Mouse (Mus musculus) forebrain, embryonic 13.5 days (tissue): Measurements from ENCODE around the gene Arv1. TPM values are rescaled to one million over a fixed set of nuclear protein-coding genes. Genes with fewer than 3 reads are reported as not detected.

Experiments used
- ATAC-seq: fragments of 200-750 bp; cut with Nextera tagmentation; 2 replicates; pipeline ENCODE4 v1.8.0; 2017
- H3K27ac ChIP-seq: fragments of 300-500 bp; sonication (generic); 2 replicates; pipeline ENCODE4 v1.5.1; 2015; ENCODE audit warnings: inconsistent platforms, mild to moderate bottlenecking, moderate library complexity
- H3K27me3 ChIP-seq: fragments of 300-500 bp; sonication (generic); 2 replicates; pipeline ENCODE4 v1.6.1; 2015; ENCODE audit warnings: mild to moderate bottlenecking, inconsistent platforms
- H3K36me3 ChIP-seq: fragments of 300-500 bp; sonication (generic); 2 replicates; pipeline ENCODE4 v1.6.1; 2015; ENCODE audit warnings: mild to moderate bottlenecking, inconsistent platforms; ENCODE audit not compliant: poor library complexity, severe bottlenecking
- H3K4me1 ChIP-seq: fragments of 300-500 bp; sonication (generic); 2 replicates; pipeline ENCODE4 v1.6.1; 2015; ENCODE audit warnings: inconsistent platforms
- H3K4me2 ChIP-seq: fragments of 300-500 bp; sonication (generic); 2 replicates; pipeline ENCODE4 v1.6.1; 2015; ENCODE audit warnings: inconsistent platforms, mild to moderate bottlenecking, moderate library complexity
- H3K4me3 ChIP-seq: fragments of 300-500 bp; sonication (generic); 2 replicates; pipeline ENCODE4 v1.5.1; 2015; ENCODE audit warnings: mild to moderate bottlenecking, inconsistent platforms
- H3K9ac ChIP-seq: fragments of 300-500 bp; sonication (generic); 2 replicates; pipeline ENCODE4 v1.6.1; 2015; ENCODE audit warnings: mild to moderate bottlenecking, inconsistent platforms
- H3K9me3 ChIP-seq: fragments of 300-500 bp; sonication (generic); replicated peaks from 2 replicates; pipeline ENCODE4 v1.6.1; 2016; ENCODE audit warnings: inconsistent platforms
- WGBS: fragments of 180-500 bp; shearing (Covaris S2); methylation state at CpG from one replicate; pipeline ENCODE4 v1.1.7; 2015; 5-methylcytosine and 5-hydroxymethylcytosine counted together
- polyA plus RNA-seq: library from polyadenylated mRNA; unstranded; fragments of >200 nt; fragmentation: Nextera tagmentation; extraction: Ambion mirVana; gene quantifications from 2 replicates; pipeline ENCODE4 v1.2.1, GENCODE M21; 2015

Arv1 gene
- polyA plus RNA-seq, 1 experiment from 2014 or later, result 29.9 TPM

DNA sequence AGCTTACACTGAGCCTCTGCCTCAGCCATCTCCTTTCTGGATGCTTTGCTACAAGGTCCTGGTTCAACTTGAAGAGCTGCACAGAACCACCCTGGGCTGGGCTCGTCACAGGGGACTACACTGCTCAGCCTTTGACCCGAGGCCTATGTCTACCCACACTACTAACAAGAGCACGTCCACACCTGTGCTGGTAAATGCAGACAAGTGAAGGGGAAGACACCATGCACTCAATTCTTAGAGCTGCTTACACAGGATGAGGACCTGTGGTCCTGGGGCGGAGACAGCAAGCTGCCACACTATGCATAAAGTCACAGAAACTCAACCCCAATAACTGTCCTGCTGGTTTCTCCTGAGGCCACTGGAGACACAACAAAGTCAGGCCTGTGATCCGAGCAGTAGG is 21.7 kb upstream of the Arv1 start:
- H3K4me3 ChIP-seq, result no peak overlapping the region
- WGBS, result 93% methylated on average over 5 of the region's 5 CpGs
- no peak for ATAC-seq
- no peaks in the 10 kb centered on the region for H3K27me3 ChIP-seq
- H3K4me1 ChIP-seq, result no peaks in the 10 kb centered on the region
- peaks cover 76% of the 10 kb centered on the region for H3K36me3 ChIP-seq
- H3K4me2 ChIP-seq, result no peak overlapping the region
- no peaks in the 10 kb centered on the region for H3K9me3 ChIP-seq
- H3K27ac ChIP-seq, result no peak overlapping the region
- no peak overlapping the region for H3K9ac ChIP-seq

DNA sequence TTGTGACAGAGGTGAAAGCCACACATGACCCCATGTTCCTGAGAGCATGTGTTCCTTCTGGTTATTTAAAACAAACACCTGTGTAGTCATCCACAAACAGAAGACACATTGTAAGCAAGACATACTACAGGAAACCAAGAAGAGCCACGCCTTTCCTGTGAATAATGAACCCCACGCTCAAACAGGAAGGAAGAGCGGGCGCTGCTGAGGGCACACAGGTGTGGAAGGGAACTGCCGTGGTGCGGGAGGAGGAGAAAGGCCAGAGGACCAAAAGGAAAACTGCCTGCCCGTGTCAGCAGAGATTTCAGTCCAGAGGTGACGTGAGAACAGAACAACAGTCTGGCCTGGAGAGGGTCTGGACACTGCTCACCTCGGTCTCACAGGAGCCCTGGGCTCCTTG is 20.9 kb upstream of the Arv1 start:
- no peak overlapping the region for H3K4me3 ChIP-seq
- H3K4me2 ChIP-seq, result no peak overlapping the region
- H3K27me3 ChIP-seq, result no peaks in the 10 kb centered on the region
- WGBS, result 88% methylated on average over 9 of the region's 9 CpGs
- no peak overlapping the region for H3K9ac ChIP-seq
- no peak overlapping the region for H3K27ac ChIP-seq
- H3K4me1 ChIP-seq, result no peaks in the 10 kb centered on the region
- ATAC-seq, result no peak
- H3K36me3 ChIP-seq, result peaks cover 77% of the 10 kb centered on the region
- no peaks in the 10 kb centered on the region for H3K9me3 ChIP-seq

GRCm38 (mm10) chr8:124702183-124702582 is 19.8 kb upstream of the Arv1 start:
- H3K4me3 ChIP-seq, result no peak overlapping the region
- no peak overlapping the region for H3K4me2 ChIP-seq
- peaks cover 78% of the 10 kb centered on the region for H3K36me3 ChIP-seq
- no peaks in the 10 kb centered on the region for H3K4me1 ChIP-seq
- H3K27ac ChIP-seq, result no peak overlapping the region
- ATAC-seq, result no peak
- no peak overlapping the region for H3K9ac ChIP-seq
- no peaks in the 10 kb centered on the region for H3K9me3 ChIP-seq
- no peaks in the 10 kb centered on the region for H3K27me3 ChIP-seq
- WGBS, result 82% methylated on average over 3 of the region's 3 CpGs

DNA sequence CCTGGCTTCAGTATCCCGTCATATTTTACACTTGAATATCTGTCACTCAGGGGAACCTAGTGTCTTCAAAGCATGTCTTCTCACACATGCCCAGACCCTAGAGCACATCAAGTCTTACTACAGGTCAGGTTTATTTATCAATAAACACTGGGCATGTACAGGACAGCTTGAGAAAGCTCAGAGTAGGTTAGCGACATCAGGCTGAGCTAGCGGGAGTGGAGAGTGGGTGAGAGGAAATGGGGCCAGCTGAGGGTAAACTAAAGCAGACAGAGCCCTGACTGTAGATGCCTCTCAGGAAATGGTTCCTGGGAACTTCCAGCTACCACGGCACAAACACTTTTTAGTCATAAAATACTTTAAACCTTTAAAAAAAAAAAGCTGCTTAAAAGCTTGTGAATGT is 18.4 kb upstream of the Arv1 start:
- 83% methylated on average over 4 of the region's 4 CpGs for WGBS
- peaks cover 69% of the 10 kb centered on the region for H3K36me3 ChIP-seq

DNA sequence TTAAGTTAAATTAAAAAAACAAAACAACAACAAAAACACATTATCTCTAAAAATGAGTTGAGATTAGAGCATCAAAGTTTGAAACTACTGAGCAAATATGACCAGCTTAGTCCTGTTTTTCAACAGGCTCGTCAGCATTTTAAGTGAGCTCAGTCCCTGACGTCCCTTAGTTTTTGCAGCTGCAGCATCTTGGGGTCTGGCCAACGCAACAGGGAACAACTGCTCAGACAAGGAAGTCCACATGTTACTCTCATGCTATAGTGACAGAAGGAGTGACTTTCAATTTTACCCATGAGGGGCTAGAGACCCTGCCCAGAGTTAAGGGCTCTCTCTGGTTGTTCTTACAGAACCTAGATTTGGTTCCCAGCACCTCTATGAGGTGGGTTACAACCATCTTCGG is 17.6 kb upstream of the Arv1 start:
- WGBS, result 93% methylated on average over 4 of the region's 4 CpGs
- Histone ChIP-seq H3K27ac (no peak overlapping the region), H3K4me3 (no peak overlapping the region), H3K9ac (no peak overlapping the region), H3K27me3 (no peaks in the 10 kb centered on the region), H3K4me1 (no peaks in the 10 kb centered on the region), H3K36me3 (peaks cover 67% of the 10 kb centered on the region), H3K4me2 (no peak overlapping the region), H3K9me3 (no peaks in the 10 kb centered on the region)
- no peak for ATAC-seq

More for the DNA sequence above, 18.4 kb upstream of the Arv1 start:
- no peaks in the 10 kb centered on the region for H3K4me1 ChIP-seq
- H3K4me3 ChIP-seq, result no peak overlapping the region
- no peaks in the 10 kb centered on the region for H3K27me3 ChIP-seq
- H3K4me2 ChIP-seq, result no peak overlapping the region
- no peak for ATAC-seq
- H3K27ac ChIP-seq, result no peak overlapping the region
- no peaks in the 10 kb centered on the region for H3K9me3 ChIP-seq
- no peak overlapping the region for H3K9ac ChIP-seq

DNA sequence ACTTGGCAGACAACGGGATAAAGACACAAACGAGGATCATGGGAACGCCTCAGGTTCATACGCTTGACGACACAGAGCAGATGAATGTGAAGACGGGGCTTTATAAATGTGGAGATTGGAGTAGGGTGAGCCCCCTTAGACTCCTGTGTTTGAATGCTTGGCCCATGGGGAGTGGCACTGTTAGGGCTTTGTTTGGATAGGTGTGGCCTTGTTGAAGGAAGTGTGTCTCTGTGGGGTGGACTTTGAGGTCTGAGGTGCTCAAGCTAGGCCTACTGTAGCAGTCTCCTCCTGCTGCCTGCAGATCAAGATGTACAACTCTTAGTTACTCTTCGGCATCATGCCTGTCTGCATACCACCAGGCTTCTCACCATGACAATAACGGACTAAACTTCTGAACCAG is 16.1 kb upstream of the Arv1 start:
- Histone ChIP-seq H3K4me1 (no peaks in the 10 kb centered on the region), H3K4me3 (no peak overlapping the region), H3K27me3 (no peaks in the 10 kb centered on the region), H3K36me3 (peaks cover 63% of the 10 kb centered on the region), H3K4me2 (no peak overlapping the region), H3K9ac (no peak overlapping the region), H3K9me3 (no peaks in the 10 kb centered on the region), H3K27ac (no peak overlapping the region)
- ATAC-seq, result no peak
- WGBS, result 94% methylated on average over 8 of the region's 8 CpGs

DNA sequence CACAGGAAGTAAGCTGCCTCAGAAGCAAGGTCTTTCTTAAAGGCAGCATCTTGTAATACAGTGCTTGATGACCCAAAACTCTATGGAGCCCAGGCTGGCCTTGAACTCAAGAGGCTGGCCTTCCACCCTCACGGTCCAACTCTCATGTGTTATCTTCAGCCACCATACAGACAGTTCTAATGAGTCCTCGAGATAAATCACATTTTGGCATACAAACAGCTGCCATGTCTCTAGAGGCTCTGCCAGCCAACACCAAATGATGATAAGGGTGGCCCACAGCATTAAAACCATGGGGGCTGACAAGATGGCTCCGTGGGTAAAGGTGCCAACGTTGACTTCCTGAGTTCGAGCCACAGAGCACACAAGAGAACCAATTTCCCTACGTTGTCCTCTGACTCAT is 8.7 kb upstream of the Arv1 start:
- Histone ChIP-seq H3K36me3 (peaks cover 54% of the 10 kb centered on the region), H3K9ac (no peak overlapping the region), H3K27me3 (no peaks in the 10 kb centered on the region), H3K9me3 (no peaks in the 10 kb centered on the region), H3K4me2 (no peak overlapping the region), H3K27ac (no peak overlapping the region), H3K4me3 (no peak overlapping the region), H3K4me1 (no peaks in the 10 kb centered on the region)
- ATAC-seq, result no peak
- 94% methylated on average over 6 of the region's 6 CpGs for WGBS

DNA sequence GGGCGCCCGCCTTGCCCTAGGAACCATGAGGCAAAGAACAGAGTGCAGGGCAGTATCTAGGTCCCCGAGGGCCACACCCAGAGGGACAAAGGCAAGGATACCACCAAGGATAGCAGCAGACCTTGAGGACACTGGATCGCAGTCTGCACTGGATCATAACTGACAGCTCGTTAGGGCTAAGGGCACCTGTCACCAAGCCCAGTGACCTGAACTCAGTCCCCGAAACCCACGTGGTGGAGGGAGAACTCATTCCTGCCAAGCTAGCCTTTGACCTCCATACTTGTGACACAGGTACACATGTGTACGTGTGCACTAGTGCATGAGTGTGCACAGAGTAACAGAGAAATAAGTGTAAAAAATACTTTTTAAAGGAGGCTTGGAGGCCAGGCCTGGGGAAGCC is 6.2 kb upstream of the Arv1 start:
- no peak for ATAC-seq
- H3K9me3 ChIP-seq, result no peaks in the 10 kb centered on the region
- peaks cover 37% of the 10 kb centered on the region for H3K36me3 ChIP-seq
- 92% methylated on average over 8 of the region's 8 CpGs for WGBS
- no peak overlapping the region for H3K4me3 ChIP-seq
- no peaks in the 10 kb centered on the region for H3K27me3 ChIP-seq
- H3K27ac ChIP-seq, result no peak overlapping the region
- peaks cover 10% of the 10 kb centered on the region for H3K4me1 ChIP-seq
- no peak overlapping the region for H3K4me2 ChIP-seq
- H3K9ac ChIP-seq, result no peak overlapping the region

GRCm38 (mm10) chr8:124720133-124720532 is 1.8 kb upstream of the Arv1 start:
- Histone ChIP-seq H3K9ac (0 out of 2 replicates have a peak overlapping the region, but pooled peaks have one; percentile 94), H3K4me3 (peak overlapping the region; percentile 80; the same call in 1 of the 2 replicates), H3K4me2 (peak overlapping the region; percentile 83)

GRCm38 (mm10) chr8:124720938-124721861 is 739 bp upstream of the Arv1 start:
- no peaks in the 10 kb centered on the region for H3K27me3 ChIP-seq
- ATAC-seq, result peak; percentile 70
- no peaks in the 10 kb centered on the region for H3K9me3 ChIP-seq
- WGBS, result 4% methylated on average over 30 of the region's 31 CpGs
- H3K4me3 ChIP-seq, result peak overlapping the region; percentile 80
- H3K4me2 ChIP-seq, result peak overlapping the region; percentile 83
- H3K4me1 ChIP-seq, result peaks cover 27% of the 10 kb centered on the region
- peak overlapping the region; percentile 94 for H3K9ac ChIP-seq
- H3K27ac ChIP-seq, result peak overlapping the region; percentile 49
- peaks cover 11% of the 10 kb centered on the region for H3K36me3 ChIP-seq

More at GRCm38 (mm10) chr8:124720133-124720532, 1.8 kb upstream of the Arv1 start:
- no peaks in the 10 kb centered on the region for H3K9me3 ChIP-seq
- H3K4me1 ChIP-seq, result peaks cover 27% of the 10 kb centered on the region
- ATAC-seq, result no peak
- H3K27me3 ChIP-seq, result no peaks in the 10 kb centered on the region
- H3K36me3 ChIP-seq, result peaks cover 4% of the 10 kb centered on the region; the same call in 1 of the 2 replicates
- 80% methylated on average over 7 of the region's 7 CpGs for WGBS
- no peak overlapping the region for H3K27ac ChIP-seq

DNA sequence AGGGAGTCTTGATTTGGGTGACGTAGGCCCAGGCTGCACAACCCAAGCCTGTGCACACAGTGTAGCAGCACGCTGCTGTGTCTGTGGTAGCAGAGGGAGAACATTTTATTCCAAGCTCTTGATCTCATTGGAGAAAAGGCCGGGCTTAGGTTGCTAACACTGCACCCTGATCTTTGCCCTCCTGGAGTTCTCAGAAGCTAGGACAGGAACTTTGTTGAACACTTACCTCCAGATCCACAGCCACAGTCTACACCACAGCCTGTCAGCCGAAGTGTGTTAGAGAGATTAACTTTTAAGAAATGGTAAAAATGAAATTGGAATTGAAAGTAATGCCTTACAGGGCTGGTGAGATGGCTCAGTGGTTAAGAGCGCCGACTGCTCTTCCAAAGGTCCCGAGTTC is 2.4 kb downstream of the Arv1 start:
- no peak overlapping the region for H3K4me3 ChIP-seq
- no peaks in the 10 kb centered on the region for H3K27me3 ChIP-seq
- H3K27ac ChIP-seq, result no peak overlapping the region
- H3K4me1 ChIP-seq, result peaks cover 27% of the 10 kb centered on the region
- H3K4me2 ChIP-seq, result no peak overlapping the region
- H3K9ac ChIP-seq, result no peak overlapping the region
- 89% methylated on average over 7 of the region's 7 CpGs for WGBS
- ATAC-seq, result no peak
- H3K9me3 ChIP-seq, result no peaks in the 10 kb centered on the region
- peaks cover 36% of the 10 kb centered on the region for H3K36me3 ChIP-seq

- Histone ChIP-seq H3K9ac (no peak overlapping the region), H3K36me3 (peaks cover 89% of the 10 kb centered on the region), H3K4me3 (no peak overlapping the region), H3K4me2 (no peak overlapping the region), H3K27ac (no peak overlapping the region), H3K4me1 (no peaks in the 10 kb centered on the region), H3K9me3 (no peaks in the 10 kb centered on the region), H3K27me3 (no peaks in the 10 kb centered on the region)
- WGBS, result 89% methylated on average over 8 of the region's 8 CpGs
- ATAC-seq, result no peak
These were observed 10.9 kb downstream of the Arv1 start for GRCm38 (mm10) chr8:124732828-124733227.
